Comparison of ENCODE assay signal across 23 mouse cellular contexts in genomic region chr13:43900115-43900514, GRCm38 (mm10).
DNase-seq lines count a peak whose midpoint lies in the region; ATAC-seq and TF ChIP-seq lines count a peak whose summit lies in the region.
"Had no signal": no experiment of that assay in that cellular context is flagged by ENCODE, and none has a peak within 500 bp of the region (broad histone marks: within the 10 kb centered on the region; RNA-seq: fewer than 3 reads in every experiment).

No protein-coding gene starts in this region.

- intact Hi-C loops in gastrocnemius, adult 2 months (cut with DNase I): no loop called here
- intact Hi-C loops in gastrocnemius, postnatal 36 days (cut with DNase I): no loop called here

- peak overlapping the region; percentile 44 for H3K27ac ChIP-seq in gastrocnemius, adult 2 months
- H3K27ac ChIP-seq in midbrain, postnatal 0 days (ENCODE audit: low read depth, low read length): no peak overlapping the region
- no peak overlapping the region for H3K27ac ChIP-seq in midbrain, embryonic 10.5 days (replicated peaks)
- H3K27ac ChIP-seq in kidney, embryonic 16.5 days (ENCODE audit: low read length): no peak overlapping the region
- H3K27ac ChIP-seq: embryonic facial prominence, embryonic 15.5 days; forebrain, embryonic 15.5 days; heart, embryonic 13.5 days; limb, embryonic 13.5 days; liver, embryonic 13.5 days; neural tube, embryonic 12.5 days had no signal

- H3K4me2 ChIP-seq in midbrain, postnatal 0 days (ENCODE audit: low read depth, low read length, poor library complexity, severe bottlenecking): no peak overlapping the region
- H3K4me2 ChIP-seq in kidney, embryonic 16.5 days (replicated peaks; ENCODE audit: low read depth, low read length): no peak overlapping the region
- H3K4me2 ChIP-seq: embryonic facial prominence, embryonic 15.5 days; forebrain, embryonic 15.5 days; heart, embryonic 13.5 days; limb, embryonic 13.5 days; liver, embryonic 13.5 days; neural tube, embryonic 12.5 days had no signal

- no peak overlapping the region for H3K4me3 ChIP-seq in gastrocnemius, adult 2 months
- H3K4me3 ChIP-seq in midbrain, postnatal 0 days (ENCODE audit: low read depth, low read length): no peak overlapping the region
- H3K4me3 ChIP-seq in midbrain, embryonic 10.5 days: no peak overlapping the region
- no peak overlapping the region for H3K4me3 ChIP-seq in kidney, embryonic 16.5 days (ENCODE audit: low read length)
- H3K4me3 ChIP-seq: embryonic facial prominence, embryonic 15.5 days; forebrain, embryonic 15.5 days; heart, embryonic 13.5 days; limb, embryonic 13.5 days; liver, embryonic 13.5 days; megakaryocyte, embryonic 14.5 days; neural tube, embryonic 12.5 days had no signal

- H3K27me3 ChIP-seq in midbrain, postnatal 0 days (ENCODE audit: insufficient read depth, low read length): no peaks in the 10 kb centered on the region
- H3K27me3 ChIP-seq in midbrain, embryonic 10.5 days (ENCODE audit: low read depth, poor library complexity, severe bottlenecking): peaks cover 26% of the 10 kb centered on the region
- H3K27me3 ChIP-seq in kidney, embryonic 16.5 days (ENCODE audit: insufficient read depth, low read length): no peaks in the 10 kb centered on the region
- H3K27me3 ChIP-seq: embryonic facial prominence, embryonic 15.5 days; forebrain, embryonic 15.5 days; heart, embryonic 13.5 days; limb, embryonic 13.5 days; neural tube, embryonic 12.5 days had no signal

- WGBS in midbrain, postnatal 0 days: 80% methylated on average over 2 of the region's 2 CpGs
- 88% methylated on average over 2 of the region's 2 CpGs for WGBS in midbrain, embryonic 10.5 days
- WGBS in kidney, embryonic 16.5 days: 90% methylated on average over 2 of the region's 2 CpGs

- no peak overlapping the region for H3K9ac ChIP-seq in midbrain, postnatal 0 days (replicated peaks; ENCODE audit: low read length, poor library complexity, severe bottlenecking)
- no peak overlapping the region for H3K9ac ChIP-seq in kidney, embryonic 16.5 days (replicated peaks; ENCODE audit: low read length)
- H3K9ac ChIP-seq: embryonic facial prominence, embryonic 15.5 days; forebrain, embryonic 15.5 days; heart, embryonic 13.5 days; limb, embryonic 13.5 days; liver, embryonic 13.5 days; neural tube, embryonic 12.5 days had no signal

- no peak for TF ChIP-seq CTCF in gastrocnemius, adult 2 months (IDR thresholded peaks at IDR 0.05)
- no peak for TF ChIP-seq CTCF in midbrain, postnatal 0 days (IDR thresholded peaks at IDR 0.05)

- no peaks in the 10 kb centered on the region for H3K36me3 ChIP-seq in midbrain, postnatal 0 days (ENCODE audit: insufficient read depth, low read length)
- no peaks in the 10 kb centered on the region for H3K36me3 ChIP-seq in midbrain, embryonic 10.5 days
- H3K36me3 ChIP-seq in kidney, embryonic 16.5 days (ENCODE audit: insufficient read depth, low read length): no peaks in the 10 kb centered on the region
- H3K36me3 ChIP-seq: embryonic facial prominence, embryonic 15.5 days; forebrain, embryonic 15.5 days; heart, embryonic 13.5 days; limb, embryonic 13.5 days; liver, embryonic 13.5 days; neural tube, embryonic 12.5 days had no signal

- no peak for DNase-seq in gastrocnemius, adult 2 months
- DNase-seq in gastrocnemius, postnatal 36 days: no peak
- peak; percentile 30 for DNase-seq in midbrain, postnatal 0 days (ENCODE audit: low spot score)
- no peak for DNase-seq in midbrain, embryonic 10.5 days (ENCODE audit: low spot score)
- peak; percentile 98 for DNase-seq in cerebellum, adult 9-10 months
- no peak for DNase-seq in thymus, postnatal 36 days
- no peak for DNase-seq in urinary bladder, postnatal 10 days (ENCODE audit: low spot score)
- DNase-seq: adrenal gland, postnatal 25 days; gastrocnemius, postnatal 10 days; layer of hippocampus, postnatal 36 days; liver, embryonic 13.5 days; lung, adult 2 months; midbrain, embryonic 14.5 days; retina, postnatal 1 day; right cerebral cortex, postnatal 25 days; thymus, postnatal 14 days had no signal

- no peaks in the 10 kb centered on the region for H3K9me3 ChIP-seq in midbrain, postnatal 0 days (ENCODE audit: low read length)
- no peaks in the 10 kb centered on the region for H3K9me3 ChIP-seq in midbrain, embryonic 10.5 days (replicated peaks)
- H3K9me3 ChIP-seq in kidney, embryonic 16.5 days (ENCODE audit: low read length): no peaks in the 10 kb centered on the region
- H3K9me3 ChIP-seq: embryonic facial prominence, embryonic 15.5 days; forebrain, embryonic 15.5 days; heart, embryonic 13.5 days; limb, embryonic 13.5 days; liver, embryonic 13.5 days; megakaryocyte, embryonic 14.5 days; neural tube, embryonic 12.5 days had no signal

- ATAC-seq in midbrain, postnatal 0 days (ENCODE audit: low FRiP score): no peak
- ATAC-seq in kidney, embryonic 16.5 days (ENCODE audit: low FRiP score, low TSS enrichment): no peak
- ATAC-seq: forebrain, embryonic 15.5 days had no signal

- H3K4me1 ChIP-seq in midbrain, postnatal 0 days (ENCODE audit: insufficient read depth, low read length): no peaks in the 10 kb centered on the region
- H3K4me1 ChIP-seq in midbrain, embryonic 10.5 days: peaks cover 15% of the 10 kb centered on the region
- H3K4me1 ChIP-seq in kidney, embryonic 16.5 days (ENCODE audit: insufficient read depth, low read length): no peaks in the 10 kb centered on the region
- H3K4me1 ChIP-seq: embryonic facial prominence, embryonic 15.5 days; limb, embryonic 13.5 days; liver, embryonic 13.5 days; neural tube, embryonic 12.5 days had no signal

Comparison
In these comparisons a context has a peak if more than half of its experiments do, and no peak if none do; other contexts are left out.
1. DNase-seq: peak in midbrain, postnatal 0 days (single experiment) and cerebellum, adult 9-10 months (single experiment); none in gastrocnemius, adult 2 months (single experiment), gastrocnemius, postnatal 36 days (0 of 2), midbrain, embryonic 10.5 days (single experiment), thymus, postnatal 36 days (0 of 2) and urinary bladder, postnatal 10 days (single experiment).